Mouse (Mus musculus) hindbrain, embryonic 10.5 days (tissue): ENCODE data around the gene Skint5. TPM values are rescaled to one million over a fixed set of nuclear protein-coding genes. Genes with fewer than 3 reads are reported as not detected.
"Not testable (repeated sequence)": the region's sequence is repeated elsewhere in the genome, so short reads cannot be mapped to it uniquely, and the experiment has no call there.

Experiments
- DNase-seq: peaks from one replicate; pipeline ENCODE4 v3.0.0-alpha.2; 2017; ENCODE audit warnings: low spot score
- H3K27ac ChIP-seq: fragments of 300-500 bp; sonication (generic); 2 replicates; pipeline ENCODE4 v1.5.1; 2016; ENCODE audit warnings: mild to moderate bottlenecking, moderate library complexity
- H3K27me3 ChIP-seq: fragments of 300-500 bp; sonication (generic); 2 replicates; pipeline ENCODE4 v1.6.1; 2016; ENCODE audit warnings: mild to moderate bottlenecking; ENCODE audit not compliant: poor library complexity, insufficient read depth, severe bottlenecking
- H3K36me3 ChIP-seq: fragments of 300-500 bp; sonication (generic); 2 replicates; pipeline ENCODE4 v1.6.1; 2016; ENCODE audit warnings: mild to moderate bottlenecking, moderate library complexity
- H3K4me1 ChIP-seq: fragments of 300-500 bp; sonication (generic); replicated peaks from 2 replicates; pipeline ENCODE4 v1.6.1; 2016; ENCODE audit warnings: mild to moderate bottlenecking
- H3K4me3 ChIP-seq: fragments of 300-500 bp; sonication (generic); 2 replicates; pipeline ENCODE4 v1.5.1; 2016; ENCODE audit warnings: mild to moderate bottlenecking, moderate library complexity
- H3K9me3 ChIP-seq: fragments of 300-500 bp; sonication (generic); 2 replicates; pipeline ENCODE4 v1.6.1; 2016; ENCODE audit warnings: mild to moderate bottlenecking, moderate library complexity
- WGBS: fragments of 180-500 bp; shearing (Covaris S2); methylation state at CpG from one replicate; pipeline ENCODE4 v1.1.7; 2016; 5-methylcytosine and 5-hydroxymethylcytosine counted together
- polyA plus RNA-seq: library from polyadenylated mRNA; unstranded; fragments of >200 nt; fragmentation: Nextera tagmentation; extraction: Ambion mirVana; gene quantifications from 2 replicates; pipeline ENCODE4 v1.2.1, GENCODE M21; 2016

Skint5 gene
- not detected in 2 replicates for polyA plus RNA-seq

DNA sequence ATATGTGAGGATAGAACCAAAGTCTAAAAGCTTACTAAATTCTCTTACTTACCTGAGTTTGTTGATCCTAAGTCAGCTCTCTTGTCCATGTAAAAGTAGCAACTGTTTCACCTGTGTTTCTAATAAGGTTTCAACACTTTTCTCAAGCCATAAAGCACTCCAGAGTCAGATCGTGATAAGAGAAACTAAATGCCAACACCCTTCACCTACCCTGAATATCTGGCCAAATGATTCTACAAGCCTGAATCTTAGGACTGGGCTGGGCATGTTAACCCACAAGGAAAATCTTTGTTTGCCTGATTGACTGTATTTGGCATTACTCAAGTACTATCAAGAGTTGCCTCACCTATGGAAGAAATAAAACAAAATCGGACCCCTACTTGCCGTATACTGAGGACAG is at the start of gene Skint5:
Skint5 (minus strand) TSS at position 101 of the 400 bp plus-strand sequence.
- WGBS: 89% methylated on average over 3 of the region's 3 CpGs
- Histone ChIP-seq H3K36me3 (no peaks in the 10 kb centered on the region), H3K4me1 (no peaks in the 10 kb centered on the region), H3K27me3 (no peaks in the 10 kb centered on the region), H3K9me3 (0 out of 2 replicates have a peak, but pooled peaks cover 15% of the 10 kb centered on the region), H3K4me3 (no peak within 1 kb of the TSS), H3K27ac (no peak within 1 kb of the TSS)
- DNase-seq: no peak

DNA sequence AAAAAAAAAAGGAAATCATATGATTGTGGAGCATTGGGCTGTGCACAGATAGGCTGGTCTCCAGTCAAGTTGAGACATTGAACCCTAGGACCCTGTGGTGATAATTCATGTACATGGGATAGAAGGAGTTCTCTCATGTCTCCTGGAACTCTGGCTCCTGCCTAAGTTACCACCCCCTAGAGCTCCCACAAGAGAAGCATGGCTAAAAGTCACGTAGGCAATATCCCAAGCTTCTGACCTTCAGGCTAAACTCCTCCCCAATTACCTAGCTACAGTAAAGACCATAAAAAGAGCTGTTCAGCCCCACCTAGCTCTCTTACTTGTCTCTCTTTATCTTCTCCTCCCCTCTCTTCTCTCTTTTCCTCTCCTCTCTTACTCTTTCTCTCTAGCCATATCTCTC is 42.0 kb downstream of the Skint5 start:
- Histone ChIP-seq H3K36me3 (no peaks in the 10 kb centered on the region), H3K27ac (no peak overlapping the region), H3K4me1 (no peaks in the 10 kb centered on the region), H3K27me3 (no peaks in the 10 kb centered on the region), H3K9me3 (peaks cover 46% of the 10 kb centered on the region), H3K4me3 (no peak overlapping the region)
- no peak for DNase-seq
- WGBS: 56% methylated on average over 1 of the region's 1 CpGs

DNA sequence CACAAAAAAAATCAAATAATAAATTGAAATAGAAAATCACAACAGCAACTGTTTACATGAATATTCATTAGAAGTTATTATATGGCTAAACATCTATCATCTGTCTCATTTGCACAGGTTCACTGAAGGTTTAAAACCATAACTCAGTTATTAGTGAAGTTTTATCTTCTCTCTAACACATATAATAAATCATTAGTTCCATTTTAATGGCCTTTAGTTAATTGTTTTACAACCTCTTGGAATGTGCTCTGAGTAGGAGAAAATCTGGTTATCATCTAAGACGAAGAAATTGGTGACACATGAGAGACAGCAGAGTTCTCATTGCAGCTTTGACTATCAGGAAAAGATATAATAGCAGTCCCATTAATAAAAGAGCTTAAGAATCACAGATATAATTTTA is 235.1 kb downstream of the Skint5 start:
- Histone ChIP-seq H3K4me3 (no peak overlapping the region), H3K4me1 (no peaks in the 10 kb centered on the region), H3K9me3 (peaks cover 14% of the 10 kb centered on the region; the same call in 1 of the 2 replicates), H3K36me3 (no peaks in the 10 kb centered on the region), H3K27me3 (no peaks in the 10 kb centered on the region), H3K27ac (no peak overlapping the region)
- DNase-seq: no peak
- 80% methylated on average over 1 of the region's 1 CpGs for WGBS

DNA sequence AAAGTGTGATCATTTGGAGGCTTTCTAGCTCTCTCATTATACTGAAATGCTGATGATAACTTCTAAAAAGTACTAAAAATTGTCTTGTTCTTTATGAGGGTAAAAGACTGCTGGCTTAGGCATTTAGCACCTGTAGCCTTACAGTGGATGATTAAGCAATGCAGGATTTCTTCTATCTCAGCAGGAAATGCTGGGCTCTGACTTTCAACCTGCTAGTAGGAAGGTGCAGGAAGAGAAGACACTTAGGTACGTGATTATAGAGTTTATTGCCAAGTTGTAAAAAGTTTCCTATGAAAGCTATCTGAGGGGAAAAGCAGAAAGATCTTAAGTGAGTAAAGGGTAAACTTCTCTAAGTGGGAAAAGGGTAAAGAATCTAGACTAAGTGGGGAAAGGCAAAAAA is 235.6 kb downstream of the Skint5 start:
- no peak for DNase-seq
- no peaks in the 10 kb centered on the region for H3K27me3 ChIP-seq
- 69% methylated on average over 1 of the region's 1 CpGs for whole genome bisulfite sequencing
- H3K27ac ChIP-seq: no peak overlapping the region
- H3K36me3 ChIP-seq: no peaks in the 10 kb centered on the region
- peaks cover 14% of the 10 kb centered on the region; the same call in 1 of the 2 replicates for H3K9me3 ChIP-seq
- no peak overlapping the region for H3K4me3 ChIP-seq
- no peaks in the 10 kb centered on the region for H3K4me1 ChIP-seq

DNA sequence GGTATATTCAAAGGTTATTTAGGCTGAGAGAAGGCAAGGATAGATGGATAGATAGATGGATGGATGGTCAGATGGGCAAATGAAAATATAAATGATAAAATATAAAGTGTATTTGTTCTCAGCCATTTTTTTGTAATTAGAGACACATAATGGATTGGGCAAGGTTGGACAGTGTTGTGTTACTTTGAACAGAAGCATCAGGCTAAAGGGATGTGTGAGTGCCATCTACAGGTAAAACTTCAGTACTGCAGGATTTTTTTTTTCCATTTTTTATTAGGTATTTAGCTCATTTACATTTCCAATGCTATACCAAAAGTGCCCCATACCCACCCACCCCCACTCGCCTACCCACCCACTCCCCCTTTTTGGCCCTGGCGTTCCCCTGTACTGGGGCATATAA is 551.1 kb downstream of the Skint5 start:
- H3K9me3 ChIP-seq: peaks cover 50% of the 10 kb centered on the region
- not testable (repeated sequence) for H3K4me3 ChIP-seq, H3K27ac ChIP-seq, H3K4me1 ChIP-seq, DNase-seq, H3K27me3 ChIP-seq, H3K36me3 ChIP-seq
- 63% methylated on average over 2 of the region's 2 CpGs for WGBS

Other genes with a start within 250 kb of the Skint5 start
- gene Skint11, start 163.9 kb upstream of the Skint5 start, polyA plus RNA-seq: not detected in 2 replicates